8 mouse cellular contexts compared by ENCODE assay signal in the genomic region with DNA sequence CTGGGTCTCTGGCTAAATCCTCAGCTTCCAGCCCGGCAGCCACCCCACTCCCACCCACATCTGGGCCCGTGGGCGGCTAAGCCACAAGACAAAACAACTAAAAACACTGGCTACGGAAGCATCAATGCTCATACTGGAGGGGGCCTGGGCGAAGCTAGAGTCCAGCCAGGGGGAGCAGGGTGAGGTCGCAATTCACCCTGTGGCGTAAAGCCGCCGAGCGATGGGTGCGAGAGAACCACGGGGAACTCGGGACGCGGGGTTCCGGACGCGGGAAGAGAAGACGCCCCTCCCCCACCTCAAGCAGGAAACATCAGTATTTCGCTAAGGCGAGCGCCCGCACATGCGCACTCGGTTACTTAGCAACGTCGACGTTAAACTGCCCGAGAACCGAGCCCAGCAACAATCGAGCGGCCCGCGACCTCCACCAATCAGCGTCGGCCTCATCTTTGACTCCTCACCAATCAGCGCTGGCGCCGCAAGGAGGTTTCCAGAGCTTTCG. TPM values are rescaled to one million over a fixed set of nuclear protein-coding genes. Genes with fewer than 3 reads are reported as not detected.
A peak's percentile ranks its signal among the peaks of the same experiment; 100 is the strongest.
DNase-seq lines count a peak whose midpoint lies in the region; ATAC-seq and TF ChIP-seq lines count a peak whose summit lies in the region.

Gene Ubb (plus strand): TSS at position 445 of the 499 bp plus-strand sequence.

- no peaks in the 10 kb centered on the region for H3K9me3 ChIP-seq in G1E (replicated peaks)
- H3K9me3 ChIP-seq in forebrain, postnatal 0 days (ENCODE audit: low read length): no peaks in the 10 kb centered on the region
- H3K9me3 ChIP-seq in lung, embryonic 15.5 days: no peaks in the 10 kb centered on the region

- H3K4me1 ChIP-seq in G1E (ENCODE audit: insufficient read depth, low read depth, low read length): peaks cover 32% of the 10 kb centered on the region
- no peaks in the 10 kb centered on the region for H3K4me1 ChIP-seq in cerebellum, adult 2 months (ENCODE audit: control insufficient read depth, insufficient read depth, low read length)
- peaks cover 30% of the 10 kb centered on the region for H3K4me1 ChIP-seq in forebrain, postnatal 0 days (ENCODE audit: insufficient read depth)
- peaks cover 31% of the 10 kb centered on the region for H3K4me1 ChIP-seq in lung, embryonic 15.5 days

- DNase-seq in G1E (ENCODE audit: low spot score): peak; percentile 95
- DNase-seq in cerebellum, adult 2 months: peak; percentile 99 to 100
- peak; percentile 100 for DNase-seq in forebrain, postnatal 0 days
- peak; percentile 99 for DNase-seq in heart, postnatal 4 days
- peak; percentile 99 to 100 for DNase-seq in layer of hippocampus, adult 8-10 months (ENCODE audit: low spot score in 2 of 2)
- peak; percentile 98 for DNase-seq in ovary, adult 18-20 months (ENCODE audit: low spot score)
- DNase-seq in thymus, postnatal 0 days (ENCODE audit: low spot score): peak; percentile 100

- peak within 1 kb of the TSS; percentile 98 for H3K27ac ChIP-seq in cerebellum, adult 2 months (ENCODE audit: insufficient read depth, low read length)
- H3K27ac ChIP-seq in forebrain, postnatal 0 days (ENCODE audit: low read depth, low read length): peak within 1 kb of the TSS; percentile 99
- H3K27ac ChIP-seq in lung, embryonic 15.5 days: peak within 1 kb of the TSS; percentile 98

- no peak for TF ChIP-seq CTCF in G1E (IDR thresholded peaks at IDR 0.05; ENCODE audit: low read depth, low read length)
- TF ChIP-seq CTCF in cerebellum, adult 2 months (IDR thresholded peaks at IDR 0.05; ENCODE audit: borderline replicate concordance, insufficient read depth, low read depth, low read length): no peak
- no peak for TF ChIP-seq CTCF in forebrain, postnatal 0 days (IDR thresholded peaks at IDR 0.05; ENCODE audit: low read depth)

- H3K4me2 ChIP-seq in forebrain, postnatal 0 days (ENCODE audit: low read depth): peak within 1 kb of the TSS; percentile 82
- peak within 1 kb of the TSS; percentile 81 for H3K4me2 ChIP-seq in lung, embryonic 15.5 days

- H3K4me3 ChIP-seq in G1E (ENCODE audit: low read depth, low read length): peak within 1 kb of the TSS; percentile 80
- H3K4me3 ChIP-seq in cerebellum, adult 2 months (replicated peaks; ENCODE audit: insufficient read depth, low read depth, low read length): peak within 1 kb of the TSS; percentile 85
- H3K4me3 ChIP-seq in forebrain, postnatal 0 days (ENCODE audit: low read depth, low read length): peak within 1 kb of the TSS; percentile 72
- H3K4me3 ChIP-seq in lung, embryonic 15.5 days: peak within 1 kb of the TSS; percentile 68

- no peaks in the 10 kb centered on the region for H3K27me3 ChIP-seq in G1E (ENCODE audit: insufficient read depth, low read length)
- no peaks in the 10 kb centered on the region for H3K27me3 ChIP-seq in cerebellum, adult 2 months (ENCODE audit: control insufficient read depth, insufficient read depth, low read length)
- H3K27me3 ChIP-seq in forebrain, postnatal 0 days (ENCODE audit: insufficient read depth, low read length): no peaks in the 10 kb centered on the region
- H3K27me3 ChIP-seq in lung, embryonic 15.5 days: no peaks in the 10 kb centered on the region

- H3K36me3 ChIP-seq in G1E (replicated peaks): peaks cover 26% of the 10 kb centered on the region
- peaks cover 17% of the 10 kb centered on the region; the same call in 1 of the 2 replicates for H3K36me3 ChIP-seq in forebrain, postnatal 0 days (ENCODE audit: insufficient read depth)
- peaks cover 23% of the 10 kb centered on the region for H3K36me3 ChIP-seq in lung, embryonic 15.5 days

- TF ChIP-seq POLR2A in cerebellum, adult 2 months (IDR thresholded peaks at IDR 0.05; ENCODE audit: borderline replicate concordance, insufficient read depth, low read length): peak; percentile 87

- under 1% methylated on average over 40 of the region's 40 CpGs for WGBS in cerebellum, adult 2 months
- under 1% methylated on average over 40 of the region's 40 CpGs for WGBS in forebrain, postnatal 0 days
- under 1% methylated on average over 40 of the region's 40 CpGs for WGBS in lung, embryonic 15.5 days

- H3K9ac ChIP-seq in forebrain, postnatal 0 days: peak within 1 kb of the TSS; percentile 98
- H3K9ac ChIP-seq in lung, embryonic 15.5 days: peak within 1 kb of the TSS; percentile 90

- ATAC-seq in G1E (ENCODE audit: extremely low read depth, insufficient number of reproducible peaks, low FRiP score, poor library complexity, severe bottlenecking): peak; percentile 87
- ATAC-seq in forebrain, postnatal 0 days: peak; percentile 98
- ATAC-seq in lung, embryonic 15.5 days (ENCODE audit: borderline replicate concordance, extremely low read depth, low FRiP score, low TSS enrichment): peak; percentile 97

RNA-seq across cellular contexts. Expression of gene Ubb, which starts in this region (rescaled TPM):
- total RNA-seq in G1E (2014; fragmentation: Nextera tagmentation): 814 and 964 TPM in 2 replicates
- total RNA-seq in G1E (2017): 1,083 and 1,103 TPM in 2 replicates
- polyA plus RNA-seq in G1E (2012): 1,429 and 2,208 TPM in 2 replicates
- 3,782 and 4,320 TPM in 2 replicates for polyA plus RNA-seq in cerebellum, adult 2 months (2012; rRNA removed)
- total RNA-seq in forebrain, postnatal 0 days (2014; rRNA removed): 1,115 and 1,190 TPM in 2 replicates
- polyA plus RNA-seq in forebrain, postnatal 0 days (2015; fragmentation: Nextera tagmentation; extraction: Ambion mirVana): 4,663 and 5,112 TPM in 2 replicates
- 100 to 1,000 TPM; 828 to 847 TPM for total RNA-seq in heart, postnatal 4 days (2021)
- total RNA-seq in layer of hippocampus, adult 8-10 months (2022): 1,000 to 10,000 TPM; 1,746 to 1,909 (median 1,854) TPM
- 3,157 and 3,186 TPM in 2 replicates for polyA plus RNA-seq in lung, embryonic 15.5 days (2015; fragmentation: Nextera tagmentation; extraction: Ambion mirVana)
- 3,204 and 3,318 TPM in 2 replicates for polyA plus RNA-seq in thymus, postnatal 0 days (2015; fragmentation: Nextera tagmentation; extraction: Ambion mirVana)

Comparison
In these comparisons a context has a peak if more than half of its experiments do, and no peak if none do; other contexts are left out.
1. Peak in every context shown above with its lines: DNase-seq, ATAC-seq, H3K4me3 ChIP-seq and H3K27ac ChIP-seq.